Mouse (Mus musculus): ENCODE results near the gene Fam241a. TPM values are rescaled to one million over a fixed set of nuclear protein-coding genes. Genes with fewer than 3 reads are reported as not detected.
A peak's percentile ranks its signal among the peaks of the same experiment; 100 is the strongest.

The Fam241a gene
- total RNA-seq, 2 experiments from 2014 or later, result 3.5 to 4.2 TPM

- no peak for DNase-seq
- no peak for TF ChIP-seq CTCF (IDR thresholded peaks at IDR 0.05)
- intact Hi-C loops (cut with DNase I), result no loop called here
- peak overlapping the region; percentile 52 for H3K4me3 ChIP-seq
- peak overlapping the region; percentile 82 for H3K27ac ChIP-seq
These were observed 18.0 kb upstream of the Fam241a start for GRCm38 (mm10) chr3:127913885-127914709.

DNA sequence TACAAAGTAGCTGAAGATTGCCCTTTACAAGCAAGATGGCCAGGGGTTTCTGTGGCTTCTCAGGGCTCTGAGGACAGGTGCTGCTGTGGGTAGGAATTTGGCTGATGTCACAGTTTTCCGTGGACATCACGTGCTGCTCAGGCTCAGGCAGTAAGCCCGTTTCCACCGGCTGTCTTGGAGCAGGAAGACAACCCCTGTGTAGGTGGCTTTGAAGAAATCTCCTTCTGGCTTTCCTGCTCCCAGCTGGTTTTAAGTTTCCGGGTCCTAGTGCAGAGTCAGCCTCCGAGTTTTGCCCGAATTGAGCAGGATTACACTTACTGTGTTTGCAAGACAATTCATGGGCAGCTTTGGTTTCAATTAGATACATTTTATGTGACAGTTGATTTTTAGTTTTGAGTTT is 13.8 kb upstream of the Fam241a start:
- intact Hi-C loops (cut with DNase I), result no loop called here
- DNase-seq, result no peak
- no peak overlapping the region for H3K4me3 ChIP-seq
- TF ChIP-seq CTCF (IDR thresholded peaks at IDR 0.05), result no peak
- no peak overlapping the region for H3K27ac ChIP-seq

DNA sequence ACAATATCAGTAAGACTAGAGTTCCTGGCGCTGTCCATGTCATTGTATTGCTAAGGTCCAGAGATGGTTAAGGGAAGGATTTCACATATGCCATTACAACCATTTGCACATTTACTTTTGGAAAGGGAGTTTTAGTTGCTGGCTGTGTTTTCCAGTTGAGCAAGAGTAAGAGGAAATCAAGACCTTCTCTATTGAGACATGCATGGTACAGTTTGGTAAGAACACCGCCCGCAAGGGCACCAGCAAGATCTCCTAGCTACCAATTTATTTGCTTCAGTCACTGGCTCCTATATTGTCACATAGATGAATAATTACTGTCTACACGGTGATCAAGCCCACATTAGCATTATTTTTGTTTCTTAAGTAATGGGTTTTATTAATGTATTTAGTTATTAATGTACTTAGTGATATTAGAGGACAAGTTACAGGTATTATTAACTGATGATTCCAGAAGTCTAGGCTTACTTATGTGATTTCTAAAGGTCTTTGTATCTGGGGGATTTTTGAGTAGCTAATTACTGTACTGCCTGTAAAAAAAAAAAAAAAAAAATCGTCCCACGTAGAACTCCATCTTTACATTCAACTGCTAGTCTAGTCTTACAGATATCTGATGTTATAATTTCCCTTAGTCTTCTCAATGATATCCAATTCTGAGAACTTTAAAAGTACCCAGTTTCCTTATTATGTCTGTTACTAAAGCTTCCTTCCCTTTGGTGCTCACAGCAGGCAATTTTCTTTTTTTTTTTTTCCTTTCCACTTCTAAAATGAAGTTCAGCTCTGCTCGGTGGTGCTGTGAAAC is 944 bp downstream of the Fam241a start:
- Histone ChIP-seq H3K4me3 (peak overlapping the region; percentile 90), H3K27ac (peak overlapping the region; percentile 93)
- intact Hi-C loops (cut with DNase I), result loop anchor here (5.0 kb wide), 2 partner anchors 33 to 58 kb away; partner anchors contain the start of gene Ap1ar
- TF ChIP-seq CTCF (IDR thresholded peaks at IDR 0.05), result no peak
- no peak for DNase-seq

DNA sequence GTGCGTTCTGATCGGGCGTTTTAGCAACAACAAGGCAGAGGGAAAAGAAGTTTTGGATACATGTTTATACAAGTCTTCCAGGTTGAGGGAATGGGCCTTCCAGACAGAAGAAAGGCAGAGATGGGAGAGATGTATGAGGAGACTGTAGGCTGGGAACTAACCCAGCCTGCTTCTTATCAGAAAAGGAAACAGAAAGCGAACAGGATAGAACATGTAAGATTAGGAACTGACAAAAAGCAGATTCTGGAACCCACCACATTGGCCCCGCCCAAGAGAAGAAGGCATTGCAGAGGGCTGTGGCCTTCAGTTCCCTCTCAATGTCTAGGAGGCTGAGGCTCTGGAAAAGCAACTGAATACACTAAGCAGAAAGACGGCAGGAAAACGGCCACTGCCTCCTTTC is 2.2 kb downstream of the Fam241a start:
- TF ChIP-seq CTCF (IDR thresholded peaks at IDR 0.05), result no peak
- intact Hi-C loops (cut with DNase I), result no loop called here
- DNase-seq, result no peak
- Histone ChIP-seq H3K27ac (no peak overlapping the region), H3K4me3 (peak overlapping the region; percentile 26)

- no peak overlapping the region for H3K4me3 ChIP-seq
- DNase-seq, result no peak
- no peak overlapping the region for H3K27ac ChIP-seq
- no peak for TF ChIP-seq CTCF (IDR thresholded peaks at IDR 0.05)
- intact Hi-C loops (cut with DNase I), result no loop called here
These were observed 4.2 kb downstream of the Fam241a start for GRCm38 (mm10) chr3:127891906-127892305.

GRCm38 (mm10) chr3:127890008-127890407 is 6.1 kb downstream of the Fam241a start:
- intact Hi-C loops (cut with DNase I), result no loop called here
- Histone ChIP-seq H3K27ac (peak overlapping the region; percentile 43; the same call in 1 of the 2 replicates), H3K4me3 (no peak overlapping the region)
- no peak for DNase-seq
- no peak for TF ChIP-seq CTCF (IDR thresholded peaks at IDR 0.05)

GRCm38 (mm10) chr3:127889570-127889969 is 6.6 kb downstream of the Fam241a start:
- Histone ChIP-seq H3K27ac (peak overlapping the region; percentile 43; the same call in 1 of the 2 replicates), H3K4me3 (no peak overlapping the region)
- no peak for TF ChIP-seq CTCF (IDR thresholded peaks at IDR 0.05)
- intact Hi-C loops (cut with DNase I), result no loop called here
- DNase-seq, result no peak

- intact Hi-C loops (cut with DNase I), result no loop called here
- TF ChIP-seq CTCF (IDR thresholded peaks at IDR 0.05), result no peak
- no peak for DNase-seq
- no peak overlapping the region for H3K4me3 ChIP-seq
- no peak overlapping the region for H3K27ac ChIP-seq
These were observed 14.4 kb downstream of the Fam241a start for GRCm38 (mm10) chr3:127881684-127882083.

- Histone ChIP-seq H3K4me3 (no peak overlapping the region), H3K27ac (no peak overlapping the region)
- no peak for TF ChIP-seq CTCF (IDR thresholded peaks at IDR 0.05)
- intact Hi-C loops (cut with DNase I), result no loop called here
- no peak for DNase-seq
These were observed 16.2 kb downstream of the Fam241a start for GRCm38 (mm10) chr3:127879968-127880367.

GRCm38 (mm10) chr3:127875509-127875908 is 20.6 kb downstream of the Fam241a start:
- TF ChIP-seq CTCF (IDR thresholded peaks at IDR 0.05), result no peak
- no peak for DNase-seq
- Histone ChIP-seq H3K4me3 (no peak overlapping the region), H3K27ac (no peak overlapping the region)
- intact Hi-C loops (cut with DNase I), result no loop called here

DNA sequence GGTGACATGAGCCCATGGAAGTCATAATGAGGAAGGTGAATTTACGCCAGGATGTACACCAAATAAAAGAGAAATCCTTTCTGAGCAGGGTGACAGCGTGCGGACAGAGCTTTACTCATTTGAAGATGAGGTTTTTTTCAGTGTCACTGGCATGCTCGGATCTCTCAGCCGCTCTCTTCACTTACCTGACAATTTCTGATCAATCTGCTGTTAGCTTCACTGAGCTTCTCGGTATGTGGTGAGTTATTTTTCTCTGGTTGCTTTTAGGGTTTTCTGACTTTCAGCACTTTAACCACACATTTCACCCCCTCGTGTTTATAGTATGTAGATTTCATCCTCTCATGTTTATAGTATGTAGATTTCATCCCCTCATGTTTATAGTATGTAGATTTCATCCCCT is 21.1 kb downstream of the Fam241a start:
- intact Hi-C loops (cut with DNase I), result no loop called here
- no peak overlapping the region for H3K4me3 ChIP-seq
- no peak for DNase-seq
- H3K27ac ChIP-seq, result no peak overlapping the region
- no peak for TF ChIP-seq CTCF (IDR thresholded peaks at IDR 0.05)

- DNase-seq, result no peak
- TF ChIP-seq CTCF (IDR thresholded peaks at IDR 0.05), result no peak
- H3K27ac ChIP-seq, result no peak overlapping the region
- intact Hi-C loops (cut with DNase I), result no loop called here
- no peak overlapping the region for H3K4me3 ChIP-seq
These were observed 21.8 kb downstream of the Fam241a start for GRCm38 (mm10) chr3:127874254-127874883.

DNA sequence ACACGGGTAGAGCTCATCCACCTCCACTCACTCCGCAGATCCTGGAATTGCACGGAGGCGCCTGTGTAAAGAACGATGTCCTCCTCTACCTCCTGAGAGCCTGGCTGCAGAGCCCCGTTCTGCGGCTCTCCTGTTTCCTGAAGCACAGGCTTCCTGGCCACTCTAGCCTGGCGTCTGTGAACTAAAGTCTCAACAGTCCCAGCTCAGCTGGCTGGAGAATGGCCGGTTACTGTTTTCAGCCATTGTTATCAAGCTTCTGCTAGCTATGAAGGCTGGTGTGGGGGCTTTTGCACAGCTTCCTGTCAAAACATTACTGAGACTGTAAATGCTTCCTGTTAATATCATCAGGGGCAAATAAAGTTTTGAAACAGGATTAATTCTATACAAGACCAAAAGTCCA is 24.5 kb downstream of the Fam241a start:
- DNase-seq, result no peak

More for the DNA sequence above, 24.5 kb downstream of the Fam241a start:
- intact Hi-C loops (cut with DNase I), result no loop called here
- H3K27ac ChIP-seq, result no peak overlapping the region
- H3K4me3 ChIP-seq, result no peak overlapping the region
- TF ChIP-seq CTCF (IDR thresholded peaks at IDR 0.05), result no peak
